Mouse (Mus musculus) monocyte, adult 5-6 weeks (primary cell): ENCODE results near the gene Aox4. TPM values are rescaled to one million over a fixed set of nuclear protein-coding genes. Genes with fewer than 3 reads are reported as not detected.

Experiments
- ATAC-seq: fragments of 153-309, 156-312 bp; replicated peaks from 2 replicates; pipeline ENCODE4 v1.8.0; 2017; ENCODE audit warnings: mild to moderate bottlenecking; ENCODE audit not compliant: low TSS enrichment, insufficient number of reproducible peaks, severe bottlenecking, poor library complexity, low FRiP score
- total RNA-seq: library from RNA; stranded (forward); fragments of 200-1000, 200-491, 200-594 nt; gene quantifications from 3 replicates; pipeline ENCODE4 v1.2.3, GENCODE M21; 2017

Gene Aox4
- not detected in 3 replicates for total RNA-seq

DNA sequence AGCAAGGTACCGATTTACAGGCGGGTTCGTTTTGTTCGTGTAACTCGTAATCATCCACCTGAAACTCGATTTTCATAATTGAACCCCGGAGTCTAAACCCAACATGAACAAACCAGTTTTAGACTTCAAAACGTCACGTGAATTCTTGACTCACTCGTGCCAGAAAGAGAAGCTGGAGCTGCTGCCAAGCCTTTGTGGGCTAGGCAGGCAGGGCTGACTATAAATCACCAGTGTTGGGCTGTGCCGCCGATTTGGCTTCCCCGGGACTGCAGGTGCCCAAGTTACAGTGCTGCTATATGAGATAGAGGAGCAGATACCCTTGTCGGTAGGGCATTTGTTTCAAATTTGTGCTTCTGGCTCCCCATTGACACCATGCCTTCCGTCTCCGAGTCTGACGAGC is at the start of gene Aox4:
Aox4 (plus strand) TSS at position 195 of the 400 bp plus-strand sequence.
- no peak for ATAC-seq

DNA sequence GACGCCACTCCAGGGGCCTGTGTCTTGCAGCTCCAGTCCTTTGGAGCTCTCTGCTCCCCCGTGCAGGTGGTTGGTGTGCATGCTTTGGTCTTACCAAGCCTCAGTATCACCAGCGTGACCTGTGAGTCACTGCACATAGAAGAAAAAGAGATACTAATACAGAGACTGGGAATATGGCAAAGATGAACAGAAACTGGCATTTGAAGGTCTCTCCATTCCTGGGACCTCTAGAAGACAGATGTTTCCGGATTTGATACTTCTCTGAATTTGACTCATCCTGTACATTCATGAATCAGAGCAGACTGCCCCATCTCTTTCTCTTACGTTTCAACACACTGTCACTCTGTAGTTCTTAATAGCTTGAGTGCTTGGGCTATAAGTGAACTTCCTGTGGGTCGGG is 40.3 kb upstream of the Aox4 start:
- ATAC-seq: no peak

DNA sequence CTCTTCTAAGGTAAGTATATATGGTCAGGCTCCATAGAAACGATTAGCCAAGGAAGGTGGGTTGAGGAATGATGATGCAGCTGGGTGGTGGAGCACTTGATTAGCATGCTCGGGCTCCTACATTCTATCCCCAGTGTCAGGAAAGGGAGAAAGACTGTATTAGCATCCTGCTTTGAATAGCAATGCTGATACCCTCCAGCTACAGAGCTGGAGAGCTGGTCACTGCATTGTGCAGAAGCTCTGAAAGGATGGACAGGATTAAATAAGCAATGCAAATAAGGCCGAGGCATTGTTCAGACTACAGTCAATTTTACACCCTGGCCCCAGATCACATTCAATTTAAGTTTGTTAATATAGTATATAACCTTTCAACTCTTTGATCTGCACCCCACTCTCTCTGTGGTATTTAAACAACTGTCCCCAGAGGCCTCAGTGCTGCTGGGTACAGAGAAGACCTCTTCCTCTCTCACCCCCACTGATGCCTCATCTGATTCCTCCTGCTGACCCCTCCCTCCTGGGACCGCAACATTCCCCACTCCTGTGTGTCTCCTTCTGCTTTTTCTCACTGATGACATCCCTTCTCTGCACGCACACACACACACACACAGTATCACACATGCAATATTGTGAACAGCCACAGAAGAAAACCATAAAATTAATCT is 21.6 kb upstream of the Aox4 start:
- ATAC-seq: no peak

DNA sequence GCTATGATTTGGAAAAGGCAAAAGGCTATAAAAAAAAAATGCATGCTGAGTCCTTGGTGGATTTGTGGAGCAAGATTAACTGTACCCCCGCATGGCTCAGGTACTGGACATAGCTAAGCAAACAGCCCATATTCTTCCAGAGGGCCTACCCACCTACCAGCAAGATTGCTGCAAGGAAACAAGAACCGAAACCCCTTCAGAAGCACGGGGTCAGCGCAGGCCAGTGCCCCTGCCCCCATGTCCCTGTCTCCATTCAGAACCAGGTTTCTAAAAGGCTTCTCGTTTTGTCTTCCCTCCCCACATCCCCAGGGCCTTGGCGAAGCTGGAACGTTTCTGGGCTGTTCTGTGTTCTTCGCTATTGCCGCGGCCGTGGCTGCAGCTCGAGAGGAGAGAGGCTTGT is 15.9 kb upstream of the Aox4 start:
- no peak for ATAC-seq

DNA sequence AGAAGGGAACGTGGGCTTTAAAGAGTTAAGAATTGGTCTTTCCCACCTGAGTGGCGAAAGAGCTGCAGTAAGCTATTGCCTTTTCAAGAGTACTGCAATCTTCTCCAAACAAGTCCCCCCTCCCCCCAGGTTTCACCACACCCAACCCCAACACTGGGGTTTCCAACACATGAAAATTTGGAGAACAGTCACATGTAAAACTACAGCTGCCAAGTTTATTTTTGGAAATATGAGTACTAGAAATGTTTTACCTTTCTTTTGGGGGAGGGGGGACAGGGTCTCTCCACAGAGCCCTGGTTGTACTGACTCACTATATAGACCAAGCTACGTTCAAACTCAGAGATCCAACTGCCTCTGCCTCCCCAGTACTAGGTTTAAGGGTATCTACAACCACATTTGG is 15.2 kb upstream of the Aox4 start:
- no peak for ATAC-seq

DNA sequence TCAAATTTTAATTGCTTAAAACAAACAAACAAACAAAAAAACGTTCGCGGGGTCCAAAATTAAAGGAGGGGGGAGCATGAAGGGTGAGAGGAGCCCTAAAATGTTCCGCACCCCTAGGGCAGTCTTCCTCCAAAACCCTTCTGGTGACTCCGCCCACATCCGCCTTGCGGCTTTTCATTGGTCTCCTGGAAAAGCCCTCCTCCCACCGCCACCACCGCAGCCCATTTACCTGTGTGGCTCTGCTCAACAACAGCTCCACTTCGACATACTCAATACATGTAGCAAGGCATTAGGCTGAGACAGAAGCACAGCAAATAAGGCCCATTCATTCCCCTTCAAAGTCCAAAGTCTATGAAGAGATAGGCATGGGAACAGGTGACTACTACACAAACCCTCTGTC is 14.7 kb upstream of the Aox4 start:
- ATAC-seq: no peak

DNA sequence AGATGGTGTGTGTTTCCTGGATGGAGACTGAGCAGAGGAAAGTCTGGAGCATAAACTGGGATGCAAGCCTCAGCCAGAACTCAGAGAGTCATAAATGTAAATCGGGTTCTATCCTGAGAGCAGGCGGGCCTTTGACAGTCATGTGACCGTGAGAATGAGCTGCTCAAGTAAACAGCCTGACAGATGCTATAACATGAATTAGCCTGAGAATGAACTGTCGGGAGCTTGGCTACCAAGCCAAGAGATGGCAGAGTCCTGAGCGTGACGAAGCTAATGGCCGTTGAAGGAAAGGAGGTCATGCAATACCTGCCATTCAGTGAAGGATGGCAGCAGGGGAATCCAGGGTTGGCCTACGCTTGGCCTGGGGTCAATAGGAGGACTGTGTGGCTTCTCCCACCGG is 13.2 kb upstream of the Aox4 start:
- ATAC-seq: no peak

DNA sequence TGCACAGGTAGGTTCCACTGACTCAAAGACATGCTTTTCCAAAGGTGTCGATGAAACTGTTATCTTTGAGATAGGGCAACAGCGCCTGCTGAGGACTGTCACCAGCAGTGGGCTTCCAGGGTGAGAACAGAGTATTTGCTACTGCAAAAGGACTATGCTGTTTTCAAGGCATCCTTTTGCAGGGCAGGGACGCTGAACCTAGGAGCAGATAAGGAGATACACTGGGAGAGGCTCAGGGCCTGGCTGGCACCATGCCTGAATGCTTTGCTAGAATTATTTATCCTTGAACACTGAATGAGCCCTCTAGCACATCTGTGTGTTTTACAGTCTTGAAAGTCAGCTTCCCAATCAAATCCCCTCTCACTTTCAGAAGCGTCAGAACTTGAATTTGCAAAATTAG is 11.8 kb upstream of the Aox4 start:
- no peak for ATAC-seq

DNA sequence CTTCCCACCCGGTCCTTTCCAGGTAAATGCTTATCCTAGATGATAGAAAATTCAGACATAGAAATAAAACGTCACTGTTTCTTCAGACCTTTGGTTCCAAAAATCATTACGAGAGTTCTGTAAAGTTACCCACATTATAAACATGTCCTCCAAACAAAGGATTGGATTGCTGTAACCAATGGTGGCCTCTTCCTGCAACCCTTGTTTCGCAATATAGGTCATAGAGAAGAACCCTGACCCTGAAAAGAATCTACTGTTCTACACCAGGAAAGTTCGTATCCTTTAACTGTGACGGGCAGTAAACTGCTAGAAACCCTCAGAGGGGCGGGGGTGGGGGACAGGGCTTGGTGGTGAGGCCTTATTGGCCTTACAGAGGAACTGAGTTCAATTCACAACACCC is 2.6 kb downstream of the Aox4 start:
- no peak for ATAC-seq

DNA sequence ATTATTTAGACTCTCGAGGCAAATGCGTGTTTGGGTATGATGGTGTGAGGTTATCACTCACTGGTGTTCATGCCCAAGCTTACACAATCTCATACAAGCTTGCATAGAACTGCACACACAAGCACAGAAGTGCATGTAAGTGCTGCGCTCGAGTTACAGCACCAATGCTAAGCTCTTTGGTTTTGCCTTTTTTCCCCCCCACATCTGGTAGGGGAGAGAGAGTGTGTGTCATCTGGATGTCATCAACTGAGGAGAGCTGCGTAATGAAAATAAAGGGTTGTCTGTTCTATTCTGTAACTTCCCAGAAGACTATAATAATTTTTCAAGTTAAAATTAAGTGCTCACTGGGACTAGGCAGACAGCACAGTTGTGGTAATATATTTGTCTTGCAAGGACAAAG is 3.6 kb downstream of the Aox4 start:
- ATAC-seq: no peak

DNA sequence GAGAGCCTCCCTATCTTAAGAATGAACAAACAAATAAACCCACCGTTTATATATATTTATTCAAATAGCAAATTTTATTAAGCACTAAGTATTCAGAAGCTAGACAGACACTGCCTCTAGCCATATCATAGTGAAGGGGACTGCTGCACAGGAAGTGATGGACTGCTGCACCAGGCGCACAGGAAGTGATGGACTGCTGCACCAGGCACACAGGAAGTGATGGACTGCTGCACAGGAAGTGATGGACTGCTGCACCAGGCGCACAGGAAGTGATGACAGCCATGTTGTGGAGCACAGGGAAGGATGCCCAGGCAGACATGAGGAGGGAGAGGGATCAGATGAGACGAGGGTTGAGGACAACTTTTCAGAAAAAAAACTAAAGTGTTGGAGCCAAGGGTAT is 5.2 kb downstream of the Aox4 start:
- no peak for ATAC-seq

DNA sequence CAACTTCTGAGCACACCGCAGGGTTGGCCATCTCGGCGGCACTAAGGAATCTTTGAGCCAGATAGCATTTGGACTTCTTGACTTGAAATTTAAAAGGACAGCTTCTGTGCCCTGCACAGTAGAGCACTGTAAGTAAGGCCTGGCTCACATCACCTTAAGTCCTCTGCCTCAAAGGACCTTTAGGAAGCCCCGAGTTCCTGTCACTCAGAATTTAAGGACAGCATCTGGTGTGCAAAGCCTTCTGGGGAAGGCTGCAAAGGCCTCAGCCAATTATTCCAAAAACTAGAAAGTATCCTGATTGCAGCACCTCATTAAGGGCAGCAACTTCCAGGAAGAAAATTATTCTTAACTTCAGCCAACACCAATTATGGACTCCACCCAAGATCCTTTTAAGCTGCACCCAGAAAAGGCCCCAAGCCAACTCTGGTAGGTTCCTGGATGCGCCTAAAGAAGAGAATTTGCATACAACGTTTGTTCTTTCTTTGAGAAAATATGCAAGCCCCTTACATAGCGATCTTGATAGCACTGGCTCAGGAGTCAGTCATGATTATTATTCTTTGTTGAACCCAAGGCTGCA is 5.8 kb downstream of the Aox4 start:
- ATAC-seq: no peak

DNA sequence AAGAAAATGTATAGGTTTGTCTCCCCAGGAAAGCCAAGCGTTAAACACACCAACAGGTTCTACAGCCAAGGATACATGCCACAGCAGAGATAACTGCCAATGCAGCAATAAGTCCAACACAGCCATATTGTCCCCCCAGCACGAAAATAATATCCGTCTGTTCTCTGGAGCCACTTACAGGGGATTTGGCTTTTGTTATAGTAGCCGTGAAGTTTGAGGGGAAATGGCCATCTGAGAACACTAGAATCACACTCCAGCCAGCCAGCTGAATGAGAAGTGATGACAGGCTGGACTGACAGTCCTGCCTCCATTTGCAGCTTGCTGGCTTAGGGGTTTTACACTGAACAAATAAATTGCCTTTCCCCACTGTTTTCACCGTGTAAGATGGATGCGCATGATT is 10.9 kb downstream of the Aox4 start:
- ATAC-seq: no peak

DNA sequence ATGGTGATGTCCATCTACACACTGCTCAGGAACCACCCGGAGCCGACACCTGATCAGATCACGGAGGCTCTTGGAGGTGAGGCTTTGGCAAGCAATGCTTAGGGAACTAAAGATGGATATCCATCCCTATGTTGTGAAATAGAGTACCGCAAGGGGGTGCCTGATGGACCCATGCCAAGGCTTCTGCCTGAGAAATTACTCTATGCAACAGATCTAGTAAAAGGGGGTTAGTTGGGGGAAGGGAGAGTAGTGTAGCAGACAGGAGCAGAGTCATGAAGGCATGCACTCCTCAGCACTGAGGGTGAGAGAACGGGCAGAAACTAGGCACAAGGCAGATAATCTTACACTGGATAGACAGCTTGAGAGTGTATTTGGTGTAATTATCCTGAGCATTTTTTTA is 11.7 kb downstream of the Aox4 start:
- no peak for ATAC-seq

DNA sequence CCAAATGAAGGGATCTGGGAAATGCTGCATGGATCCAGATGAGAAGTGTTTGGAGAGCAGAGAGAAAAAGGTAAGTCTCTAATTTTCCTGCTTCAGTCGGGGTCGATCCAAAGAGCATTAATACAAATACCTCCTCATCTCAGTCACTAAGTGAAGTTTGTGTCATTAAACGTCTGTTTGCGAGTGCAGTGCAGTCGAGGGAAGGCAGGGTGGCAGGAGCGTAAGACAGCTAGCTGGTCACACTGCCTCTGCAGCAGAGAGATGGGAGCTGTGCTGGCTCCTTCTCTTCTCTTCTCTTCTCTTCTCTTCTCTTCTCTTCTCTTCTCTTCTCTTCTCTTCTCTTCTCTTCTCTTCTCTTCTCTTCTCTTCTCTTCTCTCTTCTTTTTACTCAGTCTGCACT is 17.9 kb downstream of the Aox4 start:
- ATAC-seq: no peak

DNA sequence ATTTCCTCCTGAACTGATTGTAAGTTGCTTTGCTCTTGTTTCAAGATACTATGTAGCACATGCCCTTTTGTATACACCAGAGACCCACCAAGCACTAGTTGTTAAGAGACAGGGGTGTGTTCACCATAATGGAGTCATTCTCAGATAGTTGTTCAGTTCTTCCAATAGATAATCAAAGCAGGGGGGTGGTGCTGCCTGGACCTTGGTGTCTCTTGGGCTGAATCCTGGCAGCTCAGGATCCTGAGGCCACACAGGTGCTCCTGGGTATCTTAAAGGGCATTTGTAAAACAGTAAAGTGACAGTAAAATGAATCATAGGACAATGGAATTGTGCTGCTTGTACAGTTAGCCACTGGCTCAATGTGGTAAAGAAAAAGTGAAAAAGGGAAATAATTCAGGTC is 18.7 kb downstream of the Aox4 start:
- no peak for ATAC-seq

DNA sequence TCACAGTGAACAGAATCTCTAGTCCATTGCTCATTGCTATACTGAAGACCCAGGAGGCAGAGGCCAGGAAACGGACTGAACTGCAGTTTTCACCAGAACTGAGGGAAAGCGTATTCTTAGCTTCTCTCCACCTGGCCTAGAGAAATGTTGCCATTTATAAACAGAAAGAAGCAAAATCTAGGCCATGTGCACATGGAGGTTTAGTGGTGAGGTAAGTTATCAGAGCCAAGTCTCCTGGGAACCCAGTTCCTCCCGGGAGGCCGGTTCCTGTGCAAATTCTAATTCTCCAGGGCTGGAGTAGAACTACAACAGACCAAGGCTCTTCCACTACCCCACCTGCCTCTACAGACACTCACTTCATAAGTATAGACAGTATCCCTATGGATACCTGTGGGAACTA is 19.6 kb downstream of the Aox4 start:
- ATAC-seq: no peak

DNA sequence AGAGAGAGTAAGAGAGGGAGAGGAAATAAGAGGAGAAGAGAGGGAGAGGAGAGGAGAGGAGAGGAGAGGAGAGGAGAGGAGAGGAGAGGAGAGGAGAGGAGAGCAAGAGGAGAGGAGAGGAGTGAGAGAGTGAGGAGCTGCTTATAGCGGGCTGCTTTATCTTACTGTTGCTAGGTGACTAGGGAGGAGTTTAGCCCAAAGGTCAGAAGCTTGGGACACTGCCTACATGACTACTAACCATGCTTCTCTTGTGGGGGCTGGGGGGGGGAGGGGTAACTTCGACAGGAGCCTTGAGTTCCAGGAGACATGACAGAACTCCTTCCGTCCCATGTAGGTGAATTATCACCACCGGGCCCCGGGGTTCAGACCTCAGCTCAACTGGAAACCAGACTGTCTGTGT is 20.3 kb downstream of the Aox4 start:
- no peak for ATAC-seq

DNA sequence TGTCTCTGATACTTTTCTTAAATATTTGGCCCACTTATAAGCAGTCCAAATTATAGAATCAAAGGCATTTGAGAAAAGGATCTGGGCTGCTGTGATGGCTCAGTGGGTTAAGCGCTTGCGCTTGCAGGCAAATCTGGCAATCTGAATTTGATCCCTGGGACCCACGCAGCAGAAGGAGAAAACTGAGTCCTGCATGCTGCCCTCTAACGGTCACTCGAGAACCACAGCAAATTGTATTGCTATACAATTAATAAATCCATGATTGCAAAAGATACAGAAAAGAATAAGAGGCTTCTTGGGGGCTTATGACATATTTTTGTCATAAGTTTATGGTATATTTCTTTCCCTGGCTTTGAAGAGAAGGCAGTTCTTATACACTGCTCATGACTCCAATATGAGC is 25.2 kb downstream of the Aox4 start:
- no peak for ATAC-seq

DNA sequence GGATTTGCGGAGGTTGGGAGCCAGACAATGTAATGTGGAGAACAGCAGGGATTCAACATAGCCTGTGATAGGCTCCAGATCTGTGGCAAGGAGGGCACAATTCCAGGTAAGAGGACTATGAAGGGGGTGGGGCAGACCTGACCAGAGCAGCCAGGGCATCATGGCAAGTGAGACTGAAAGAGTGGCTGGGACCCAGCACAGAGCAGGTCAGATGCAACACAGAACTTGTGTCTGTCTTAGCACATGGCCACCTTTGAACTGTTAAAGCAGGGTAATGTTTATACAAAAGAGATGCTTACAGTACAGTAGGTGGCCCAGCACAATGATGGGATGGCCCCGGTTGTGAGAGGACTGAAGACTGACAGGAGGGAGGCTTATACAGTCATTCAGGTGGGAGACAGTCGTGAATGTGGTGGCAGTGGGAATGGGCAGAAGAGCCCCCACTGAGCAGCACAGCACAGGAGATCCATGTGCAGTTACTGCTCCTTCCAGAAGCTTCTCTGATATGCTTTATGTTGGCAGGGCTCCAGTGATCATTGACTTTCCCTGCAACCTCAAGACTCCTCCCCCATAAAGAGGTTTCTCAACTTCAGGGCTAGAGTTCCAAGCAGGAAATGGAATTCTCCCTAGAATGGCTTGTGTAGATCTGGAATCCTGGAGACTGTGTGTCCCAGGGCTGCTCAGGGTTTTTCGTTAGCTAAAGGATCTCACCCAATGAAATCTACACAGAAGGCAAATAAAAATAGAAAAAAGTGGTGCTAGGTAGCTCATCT is 27.5 kb downstream of the Aox4 start:
- no peak for ATAC-seq
